Mouse (Mus musculus) limb, embryonic 11.5 days (tissue): Measurements from ENCODE around the gene Trir. TPM values are rescaled to one million over a fixed set of nuclear protein-coding genes. Genes with fewer than 3 reads are reported as not detected.
A peak's percentile ranks its signal among the peaks of the same experiment; 100 is the strongest.

Experiments
- ATAC-seq: fragments of 200-750 bp; cut with Nextera tagmentation; 2 replicates; pipeline ENCODE4 v1.8.0; 2017; ENCODE audit warnings: low read depth; ENCODE audit not compliant: insufficient number of reproducible peaks, low FRiP score, low TSS enrichment
- DNase-seq: peaks from one replicate; pipeline ENCODE4 v3.0.0-alpha.2; 2015; ENCODE audit warnings: low spot score
- H3K27ac ChIP-seq: fragments of 300-500 bp; sonication (generic); replicated peaks from 2 replicates; pipeline ENCODE4 v1.5.1; 2014; ENCODE audit warnings: low read depth, mild to moderate bottlenecking, low read length
- H3K27me3 ChIP-seq: fragments of 300-500 bp; sonication (generic); 2 replicates; pipeline ENCODE4 v1.6.1; 2014; ENCODE audit warnings: mild to moderate bottlenecking, low read length, mixed read lengths; ENCODE audit not compliant: control insufficient read depth, insufficient read depth
- H3K36me3 ChIP-seq: fragments of 300-500 bp; sonication (generic); 2 replicates; pipeline ENCODE4 v1.6.1; 2014; ENCODE audit warnings: mild to moderate bottlenecking, low read length, moderate library complexity, mixed read lengths; ENCODE audit not compliant: control insufficient read depth, insufficient read depth
- H3K4me1 ChIP-seq: fragments of 300-500 bp; sonication (generic); 2 replicates; pipeline ENCODE4 v1.6.1; 2014; ENCODE audit warnings: low read length, mixed read lengths; ENCODE audit not compliant: control insufficient read depth, insufficient read depth
- H3K4me2 ChIP-seq: fragments of 300-500 bp; sonication (generic); 2 replicates; pipeline ENCODE4 v1.6.1; 2014; ENCODE audit warnings: low read depth, mild to moderate bottlenecking, moderate library complexity; ENCODE audit not compliant: severe bottlenecking
- H3K4me3 ChIP-seq: fragments of 300-500 bp; sonication (generic); 2 replicates; pipeline ENCODE4 v1.5.1; 2014; ENCODE audit warnings: low read depth, low read length
- H3K9ac ChIP-seq: fragments of 300-500 bp; sonication (generic); 2 replicates; pipeline ENCODE4 v1.6.1; 2014; ENCODE audit warnings: mild to moderate bottlenecking, low read length
- H3K9me3 ChIP-seq: fragments of 300-500 bp; sonication (generic); 2 replicates; pipeline ENCODE4 v1.6.1; 2016; ENCODE audit warnings: low read length; ENCODE audit not compliant: control insufficient read depth
- WGBS: fragments of 180-500 bp; shearing (Covaris S2); extraction: QIAGEN DNeasy Blood & Tissue Kit; methylation state at CpG from one replicate; pipeline ENCODE4 v1.1.7; 2014; 5-methylcytosine and 5-hydroxymethylcytosine counted together
- microRNA-seq: library from miRNA; unstranded; fragments of <30 nt; microRNA quantifications from one replicate; pipeline ENCODE4, GENCODE M21; 2016
- polyA plus RNA-seq: library from polyadenylated mRNA; unstranded; fragments of >200 nt; fragmentation: Nextera tagmentation; extraction: Ambion mirVana; gene quantifications from 2 replicates; pipeline ENCODE4 v1.2.1, GENCODE M21; 2014

Gene Trir
- polyA plus RNA-seq, 1 experiment from 2014 or later = 197 TPM

- Histone ChIP-seq H3K36me3 (peaks cover 8% of the 10 kb centered on the region; the same call in 1 of the 2 replicates), H3K4me2 (no peak overlapping the region), H3K9me3 (no peaks in the 10 kb centered on the region), H3K27me3 (no peaks in the 10 kb centered on the region), H3K27ac (no peak overlapping the region), H3K4me1 (0 out of 2 replicates have a peak, but pooled peaks cover under 1% of the 10 kb centered on the region), H3K9ac (no peak overlapping the region), H3K4me3 (no peak overlapping the region)
- 94% methylated on average over 10 of the region's 10 CpGs for WGBS
- ATAC-seq (no peak), DNase-seq (no peak)
Measured at GRCm38 (mm10) chr8:85074617-85075016, 48.0 kb downstream of the Trir start.

- H3K4me1 ChIP-seq = 0 out of 2 replicates have a peak, but pooled peaks cover 3% of the 10 kb centered on the region
Measured at GRCm38 (mm10) chr8:85076001-85076400, 49.4 kb downstream of the Trir start.

DNA sequence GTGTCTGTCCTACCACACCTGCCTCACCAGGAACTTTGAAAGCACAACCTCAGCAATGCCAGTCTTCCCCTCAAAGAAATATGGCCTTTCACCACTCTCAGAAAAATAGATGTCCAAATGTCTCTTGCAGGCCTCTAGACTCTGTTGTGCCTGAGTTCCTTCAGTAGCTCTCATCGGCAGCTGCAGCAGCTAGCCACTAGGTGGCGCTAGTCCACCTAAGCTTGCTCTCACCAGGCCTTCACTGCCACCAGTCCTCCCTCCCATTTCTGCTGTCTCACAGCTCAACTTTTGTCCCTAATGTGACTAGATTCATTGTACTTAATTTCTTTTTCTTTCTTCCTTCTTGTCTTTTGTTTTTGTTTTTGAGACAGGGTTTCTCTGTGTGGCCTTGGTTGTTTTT is 50.4 kb downstream of the Trir start:
- no peak overlapping the region for H3K27ac ChIP-seq
- no peak overlapping the region for H3K9ac ChIP-seq
- no peak overlapping the region for H3K4me3 ChIP-seq
- ATAC-seq (no peak), DNase-seq (peak; percentile 87)
- no peaks in the 10 kb centered on the region for H3K9me3 ChIP-seq
- no peak overlapping the region for H3K4me2 ChIP-seq
- no peaks in the 10 kb centered on the region for H3K27me3 ChIP-seq
- WGBS = 0% methylated on average over 2 of the region's 2 CpGs
- peaks cover 8% of the 10 kb centered on the region; the same call in 1 of the 2 replicates for H3K36me3 ChIP-seq
- H3K4me1 ChIP-seq = peaks cover 7% of the 10 kb centered on the region; the same call in 1 of the 2 replicates

More at GRCm38 (mm10) chr8:85076001-85076400, 49.4 kb downstream of the Trir start:
- ATAC-seq = no peak
- no peaks in the 10 kb centered on the region for H3K9me3 ChIP-seq
- no peak overlapping the region for H3K4me3 ChIP-seq
- WGBS = 79% methylated on average over 9 of the region's 9 CpGs
- peak; percentile 43 for DNase-seq
- H3K9ac ChIP-seq = no peak overlapping the region
- H3K4me2 ChIP-seq = no peak overlapping the region
- H3K27ac ChIP-seq = no peak overlapping the region
- no peaks in the 10 kb centered on the region for H3K27me3 ChIP-seq
- peaks cover 8% of the 10 kb centered on the region; the same call in 1 of the 2 replicates for H3K36me3 ChIP-seq

Small RNAs within 50 kb of the gene (microRNA-seq; reads per million reads assigned to microRNA genes)
- gene Mir7070 = 1.2 reads per million

Other genes with a start within 250 kb of the Trir start
- gene Nfix, start 226.5 kb upstream of the Trir start, polyA plus RNA-seq = 4.6 TPM in 2 replicates
- gene Dand5, start 204.0 kb upstream of the Trir start, polyA plus RNA-seq = 3.6 and 3.9 TPM in 2 replicates
- 45.0 and 46.7 TPM in 2 replicates for gene Gadd45gip1, start 195.3 kb upstream of the Trir start, polyA plus RNA-seq
- gene Rad23a, start 186.2 kb upstream of the Trir start, polyA plus RNA-seq = 93.1 and 93.4 TPM in 2 replicates
- gene Calr, start 179.9 kb upstream of the Trir start, polyA plus RNA-seq = 854 and 918 TPM in 2 replicates
- gene Farsa, start 169.8 kb upstream of the Trir start, polyA plus RNA-seq = 99.9 and 105 TPM in 2 replicates
- gene Syce2, start 154.7 kb upstream of the Trir start, polyA plus RNA-seq = 86.5 and 89.0 TPM in 2 replicates
- gene Gcdh, start 132.9 kb upstream of the Trir start, polyA plus RNA-seq = 42.1 and 43.3 TPM in 2 replicates
- 9.1 and 11.0 TPM in 2 replicates for gene Klf1, start 124.9 kb upstream of the Trir start, polyA plus RNA-seq
- 8.2 and 8.6 TPM in 2 replicates for gene Dnase2a, start 118.3 kb upstream of the Trir start, polyA plus RNA-seq
- gene Mast1, start 89.5 kb upstream of the Trir start, polyA plus RNA-seq = 0.17 and 0.71 TPM in 2 replicates
- 0.16 TPM in 1 of 2 replicates, not detected in the other for gene Rtbdn, start 79.8 kb upstream of the Trir start, polyA plus RNA-seq
- gene Gm49661, start 57.4 kb upstream of the Trir start, polyA plus RNA-seq = not detected in 2 replicates
- 1,235 and 1,326 TPM in 2 replicates for gene Prdx2, start 57.2 kb upstream of the Trir start, polyA plus RNA-seq
- 127 and 133 TPM in 2 replicates for gene Rnaseh2a, start 57.1 kb upstream of the Trir start, polyA plus RNA-seq
- gene Junb, start 48.1 kb upstream of the Trir start, polyA plus RNA-seq = 7.2 and 7.7 TPM in 2 replicates
- gene Hook2, start 36.2 kb upstream of the Trir start, polyA plus RNA-seq = 14.5 and 15.2 TPM in 2 replicates
- not detected in 2 replicates for gene Best2, start 12.3 kb upstream of the Trir start, polyA plus RNA-seq
- gene Asna1, start 1.5 kb upstream of the Trir start, polyA plus RNA-seq = 119 and 131 TPM in 2 replicates
- gene Tnpo2, start 10.1 kb downstream of the Trir start, polyA plus RNA-seq = 12.7 and 16.3 TPM in 2 replicates
- gene Fbxw9, start 33.2 kb downstream of the Trir start, polyA plus RNA-seq = 21.0 and 21.2 TPM in 2 replicates
- gene Gm5741, start 41.2 kb downstream of the Trir start, polyA plus RNA-seq = 0.75 TPM in 1 of 2 replicates, not detected in the other
- 69.4 and 73.8 TPM in 2 replicates for gene Dhps, start 44.9 kb downstream of the Trir start, polyA plus RNA-seq
- 112 and 115 TPM in 2 replicates for gene Wdr83os, start 53.9 kb downstream of the Trir start, polyA plus RNA-seq
- 54.9 and 57.7 TPM in 2 replicates for gene Wdr83, start 54.5 kb downstream of the Trir start, polyA plus RNA-seq
- 22.1 and 23.4 TPM in 2 replicates for gene Man2b1, start 56.4 kb downstream of the Trir start, polyA plus RNA-seq
- gene Zfp791, start 96.3 kb downstream of the Trir start, polyA plus RNA-seq = 2.1 and 2.3 TPM in 2 replicates
- gene Cks1brt, start 125.1 kb downstream of the Trir start, polyA plus RNA-seq = not detected in 2 replicates
- not detected in 2 replicates for gene Olfr371, start 199.2 kb downstream of the Trir start, polyA plus RNA-seq